Comparison of ENCODE assay signal across 21 mouse cellular contexts in genomic region chr5:139365827-139366226, GRCm38 (mm10). TPM values are rescaled to one million over a fixed set of nuclear protein-coding genes. Genes with fewer than 3 reads are reported as not detected.
DNase-seq lines count a peak whose midpoint lies in the region; ATAC-seq and TF ChIP-seq lines count a peak whose summit lies in the region.
"Had no signal": no experiment of that assay in that cellular context is flagged by ENCODE, and none has a peak within 500 bp of the region (broad histone marks: within the 10 kb centered on the region; RNA-seq: fewer than 3 reads in every experiment).

No protein-coding gene starts in this region.

- no peak overlapping the region for H3K4me2 ChIP-seq in heart, embryonic 11.5 days
- no peak overlapping the region for H3K4me2 ChIP-seq in stomach, postnatal 0 days (replicated peaks; ENCODE audit: low read depth)
- H3K4me2 ChIP-seq: forebrain, embryonic 15.5 days; midbrain, embryonic 11.5 days; neural tube, embryonic 12.5 days had no signal

- H3K79me2 ChIP-seq in macrophage (ENCODE audit: inconsistent target), result peaks cover 38% of the 10 kb centered on the region

- 74% methylated on average over 1 of the region's 1 CpGs for WGBS in heart, embryonic 10.5 days
- WGBS in heart, embryonic 11.5 days (ENCODE audit: insufficient replicate concordance), result 83% methylated on average over 1 of the region's 1 CpGs
- WGBS in macrophage (ENCODE audit: missing documents), result 0% methylated on average over 1 of the region's 1 CpGs
- 63% methylated on average over 1 of the region's 1 CpGs for WGBS in stomach, postnatal 0 days

- TF ChIP-seq EP300 in stomach, postnatal 0 days (optimal IDR thresholded peaks at IDR 0.05), result no peak

- H3K4me3 ChIP-seq in heart, embryonic 10.5 days, result no peak overlapping the region
- no peak overlapping the region for H3K4me3 ChIP-seq in heart, embryonic 11.5 days (ENCODE audit: low read depth, low read length)
- H3K4me3 ChIP-seq in macrophage (ENCODE audit: inconsistent target), result no peak overlapping the region
- no peak overlapping the region for H3K4me3 ChIP-seq in stomach, postnatal 0 days (ENCODE audit: low read depth, low read length)
- H3K4me3 ChIP-seq: forebrain, embryonic 15.5 days; limb, embryonic 12.5 days; neural tube, embryonic 12.5 days had no signal

- no peak overlapping the region for H3K9ac ChIP-seq in heart, embryonic 11.5 days (ENCODE audit: low read depth, low read length)
- no peak overlapping the region for H3K9ac ChIP-seq in stomach, postnatal 0 days (ENCODE audit: low read length)
- H3K9ac ChIP-seq: forebrain, embryonic 15.5 days; neural tube, embryonic 12.5 days had no signal

- H3K36me3 ChIP-seq in heart, embryonic 10.5 days, result 0 out of 2 replicates have a peak, but pooled peaks cover 6% of the 10 kb centered on the region
- no peaks in the 10 kb centered on the region for H3K36me3 ChIP-seq in heart, embryonic 11.5 days (ENCODE audit: control insufficient read depth, insufficient read depth, low read length)
- H3K36me3 ChIP-seq in macrophage (ENCODE audit: inconsistent target), result no peaks in the 10 kb centered on the region; the same call in 1 of the 2 replicates
- no peaks in the 10 kb centered on the region for H3K36me3 ChIP-seq in stomach, postnatal 0 days (ENCODE audit: control insufficient read depth, insufficient read depth, low read length)
- H3K36me3 ChIP-seq: forebrain, embryonic 15.5 days had no signal

- H3K27ac ChIP-seq in heart, embryonic 10.5 days, result peak overlapping the region; percentile 75; the same call in 1 of the 2 replicates
- no peak overlapping the region for H3K27ac ChIP-seq in heart, embryonic 11.5 days (ENCODE audit: low read depth, low read length)
- peak overlapping the region; percentile 98 for H3K27ac ChIP-seq in macrophage
- H3K27ac ChIP-seq in stomach, postnatal 0 days (replicated peaks), result no peak overlapping the region
- H3K27ac ChIP-seq: forebrain, embryonic 15.5 days; limb, embryonic 12.5 days; neural tube, embryonic 12.5 days had no signal

- no peaks in the 10 kb centered on the region for H3K9me3 ChIP-seq in heart, embryonic 10.5 days
- no peaks in the 10 kb centered on the region for H3K9me3 ChIP-seq in heart, embryonic 11.5 days (replicated peaks; ENCODE audit: control insufficient read depth, low read length)
- H3K9me3 ChIP-seq in stomach, postnatal 0 days (ENCODE audit: control insufficient read depth, low read length), result no peaks in the 10 kb centered on the region
- H3K9me3 ChIP-seq: forebrain, embryonic 15.5 days; limb, embryonic 12.5 days; neural tube, embryonic 12.5 days had no signal

- no peak for TF ChIP-seq CTCF in stomach, postnatal 0 days (IDR thresholded peaks at IDR 0.05; ENCODE audit: low read depth)

- ATAC-seq in heart, embryonic 11.5 days (replicated peaks; ENCODE audit: insufficient number of reproducible peaks, low FRiP score, low TSS enrichment), result no peak
- peak; percentile 64 for ATAC-seq in granulocyte monocyte progenitor cell, adult 5-6 weeks (replicated peaks; ENCODE audit: poor library complexity, severe bottlenecking)
- no peak for ATAC-seq in stomach, postnatal 0 days (ENCODE audit: low FRiP score, low TSS enrichment)

- no peak for DNase-seq in heart, embryonic 10.5 days (ENCODE audit: low spot score)
- peak; percentile 60 for DNase-seq in A20 (ENCODE audit: low read depth, low spot score)
- DNase-seq in urinary bladder, adult 18-20 months (ENCODE audit: low spot score in 2 of 2), result no peak
- no peak for DNase-seq in urinary bladder, postnatal 36 days (ENCODE audit: low spot score in 2 of 2)
- DNase-seq in stomach, postnatal 0 days (ENCODE audit: low spot score), result no peak
- DNase-seq: cerebellum, postnatal 36 days; gastrocnemius, postnatal 10 days; right cerebral cortex, adult 18-20 months; thymus, adult 2 months had no signal

- peaks cover 42% of the 10 kb centered on the region for H3K4me1 ChIP-seq in heart, embryonic 10.5 days
- peaks cover 21% of the 10 kb centered on the region for H3K4me1 ChIP-seq in heart, embryonic 11.5 days (ENCODE audit: control insufficient read depth, insufficient read depth, low read length)
- H3K4me1 ChIP-seq in stomach, postnatal 0 days (replicated peaks; ENCODE audit: control insufficient read depth, insufficient read depth), result no peaks in the 10 kb centered on the region; the same call in 1 of the 2 replicates

- peaks cover 29% of the 10 kb centered on the region; the same call in 1 of the 2 replicates for H3K27me3 ChIP-seq in heart, embryonic 10.5 days (ENCODE audit: insufficient read depth, poor library complexity, severe bottlenecking)
- H3K27me3 ChIP-seq in heart, embryonic 11.5 days (ENCODE audit: control insufficient read depth, insufficient read depth, low read length), result 0 out of 2 replicates have a peak, but pooled peaks cover 5% of the 10 kb centered on the region
- no peaks in the 10 kb centered on the region for H3K27me3 ChIP-seq in stomach, postnatal 0 days (ENCODE audit: control insufficient read depth, insufficient read depth, low read length)
- H3K27me3 ChIP-seq: forebrain, embryonic 15.5 days; limb, embryonic 12.5 days; neural tube, embryonic 12.5 days had no signal

RNA-seq across cellular contexts. Expression of gene Gpr146, which starts 11.7 kb away (rescaled TPM):
- 5.6 and 5.7 TPM in 2 replicates for polyA plus RNA-seq in heart, embryonic 10.5 days (2016; fragmentation: Nextera tagmentation; extraction: Ambion mirVana)
- polyA plus RNA-seq in heart, embryonic 11.5 days (2014; fragmentation: Nextera tagmentation; extraction: Ambion mirVana), result 7.2 and 7.5 TPM in 2 replicates
- total RNA-seq in granulocyte monocyte progenitor cell, adult 5-6 weeks (2014; fragmentation: Nextera tagmentation), result 5.0 and 7.3 TPM in 2 replicates
- 4.0 and 5.4 TPM in 2 replicates for total RNA-seq in granulocyte monocyte progenitor cell, adult 5-6 weeks (2017)
- total RNA-seq in macrophage (2018; cell fraction: chromatin; rRNA removed), result 10 to 100 TPM in 10 of 26 experiments, 1 to 10 TPM in 13, under 1 TPM in 3; 0.91 to 39.6 (median 5.6) TPM
- 10 to 100 TPM in 20 of 26 experiments, 1 to 10 TPM in 6; 3.7 to 41.6 (median 20.4) TPM for total RNA-seq in macrophage (2018; cell fraction: cytosol; rRNA removed)
- total RNA-seq in macrophage (2018; cell fraction: nucleus; rRNA removed), result 10 to 100 TPM in 19 of 26 experiments, 1 to 10 TPM in 7; 4.5 to 63.6 (median 13.4) TPM
- polyA plus RNA-seq in macrophage (2018), result 14.0 to 34.3 TPM (median 20.6 TPM) in 3 replicates
- polyA plus RNA-seq in stomach, postnatal 0 days (2015; fragmentation: Nextera tagmentation; extraction: Ambion mirVana), result 3.5 TPM in 2 replicates

RNA-seq across cellular contexts. Expression of gene Cyp2w1, which starts 13.4 kb away (rescaled TPM):
- polyA plus RNA-seq in heart, embryonic 10.5 days (2016; fragmentation: Nextera tagmentation; extraction: Ambion mirVana), result not detected in 2 replicates
- not detected in 2 replicates for polyA plus RNA-seq in heart, embryonic 11.5 days (2014; fragmentation: Nextera tagmentation; extraction: Ambion mirVana)
- total RNA-seq in granulocyte monocyte progenitor cell, adult 5-6 weeks (2014; fragmentation: Nextera tagmentation), result not detected in 2 replicates
- not detected in 2 replicates for total RNA-seq in granulocyte monocyte progenitor cell, adult 5-6 weeks (2017)
- total RNA-seq in macrophage (2018; cell fraction: chromatin; rRNA removed), result not detected
- total RNA-seq in macrophage (2018; cell fraction: cytosol; rRNA removed), result not detected
- total RNA-seq in macrophage (2018; cell fraction: nucleus; rRNA removed), result not detected
- polyA plus RNA-seq in macrophage (2018), result not detected in 3 replicates
- 4.8 and 8.5 TPM in 2 replicates for polyA plus RNA-seq in stomach, postnatal 0 days (2015; fragmentation: Nextera tagmentation; extraction: Ambion mirVana)
- total RNA-seq: gastrocnemius, postnatal 10 days; left cerebral cortex, adult 18-20 months had no signal
- polyA plus RNA-seq: C2C12; forebrain, embryonic 15.5 days; heart, embryonic 16.5 days; hindbrain, embryonic 16.5 days; kidney, postnatal 0 days; midbrain, embryonic 11.5 days; neural tube, embryonic 12.5 days had no signal

RNA-seq across cellular contexts. Expression of gene Cox19, which starts 14.6 kb away (rescaled TPM):
- 76.3 and 93.2 TPM in 2 replicates for polyA plus RNA-seq in heart, embryonic 10.5 days (2016; fragmentation: Nextera tagmentation; extraction: Ambion mirVana)
- 85.3 and 95.2 TPM in 2 replicates for polyA plus RNA-seq in heart, embryonic 11.5 days (2014; fragmentation: Nextera tagmentation; extraction: Ambion mirVana)
- 29.2 and 60.1 TPM in 2 replicates for total RNA-seq in granulocyte monocyte progenitor cell, adult 5-6 weeks (2014; fragmentation: Nextera tagmentation)
- 31.4 and 35.9 TPM in 2 replicates for total RNA-seq in granulocyte monocyte progenitor cell, adult 5-6 weeks (2017)
- 10 to 100 TPM in 20 of 26 experiments, 1 to 10 TPM in 6; 5.3 to 32.5 (median 15.9) TPM for total RNA-seq in macrophage (2018; cell fraction: chromatin; rRNA removed)
- total RNA-seq in macrophage (2018; cell fraction: cytosol; rRNA removed), result 10 to 100 TPM; 11.3 to 25.9 (median 21.4) TPM
- 10 to 100 TPM in 16 of 26 experiments, 1 to 10 TPM in 10; 4.4 to 19.3 (median 11.4) TPM for total RNA-seq in macrophage (2018; cell fraction: nucleus; rRNA removed)
- 15.7 to 21.8 TPM (median 18.8 TPM) in 3 replicates for polyA plus RNA-seq in macrophage (2018)
- polyA plus RNA-seq in stomach, postnatal 0 days (2015; fragmentation: Nextera tagmentation; extraction: Ambion mirVana), result 109 and 114 TPM in 2 replicates

RNA-seq across cellular contexts. Expression of gene C130050O18Rik, which starts 39.3 kb away (rescaled TPM):
- 0.28 and 0.45 TPM in 2 replicates for polyA plus RNA-seq in heart, embryonic 10.5 days (2016; fragmentation: Nextera tagmentation; extraction: Ambion mirVana)
- polyA plus RNA-seq in heart, embryonic 11.5 days (2014; fragmentation: Nextera tagmentation; extraction: Ambion mirVana), result 0.17 and 0.21 TPM in 2 replicates
- total RNA-seq in granulocyte monocyte progenitor cell, adult 5-6 weeks (2014; fragmentation: Nextera tagmentation), result 0.53 and 5.8 TPM in 2 replicates
- total RNA-seq in granulocyte monocyte progenitor cell, adult 5-6 weeks (2017), result 1.4 and 3.6 TPM in 2 replicates
- total RNA-seq in macrophage (2018; cell fraction: chromatin; rRNA removed), result 10 to 100 TPM in 4 of 26 experiments, 1 to 10 TPM in 16, under 1 TPM in 4, not detected in 2; 0.41 to 20.1 (median 4.7) TPM
- 10 to 100 TPM in 5 of 26 experiments, 1 to 10 TPM in 21; 1.4 to 11.9 (median 5.5) TPM for total RNA-seq in macrophage (2018; cell fraction: cytosol; rRNA removed)
- total RNA-seq in macrophage (2018; cell fraction: nucleus; rRNA removed), result 10 to 100 TPM in 6 of 26 experiments, 1 to 10 TPM in 19, not detected in 1; 2.1 to 17.8 (median 7.3) TPM
- polyA plus RNA-seq in macrophage (2018), result 3.5 to 9.1 TPM (median 7.6 TPM) in 3 replicates
- 0.41 and 0.46 TPM in 2 replicates for polyA plus RNA-seq in stomach, postnatal 0 days (2015; fragmentation: Nextera tagmentation; extraction: Ambion mirVana)

RNA-seq across cellular contexts. Expression of gene Adap1, which starts 40.4 kb away (rescaled TPM):
- 1.1 and 1.2 TPM in 2 replicates for polyA plus RNA-seq in heart, embryonic 10.5 days (2016; fragmentation: Nextera tagmentation; extraction: Ambion mirVana)
- polyA plus RNA-seq in heart, embryonic 11.5 days (2014; fragmentation: Nextera tagmentation; extraction: Ambion mirVana), result 1.4 and 2.5 TPM in 2 replicates
- 46.5 and 63.5 TPM in 2 replicates for total RNA-seq in granulocyte monocyte progenitor cell, adult 5-6 weeks (2014; fragmentation: Nextera tagmentation)
- 39.4 and 53.9 TPM in 2 replicates for total RNA-seq in granulocyte monocyte progenitor cell, adult 5-6 weeks (2017)
- total RNA-seq in macrophage (2018; cell fraction: chromatin; rRNA removed), result 100 to 1,000 TPM in 8 of 26 experiments, 10 to 100 TPM in 18; 22.4 to 143 (median 79.4) TPM
- total RNA-seq in macrophage (2018; cell fraction: cytosol; rRNA removed), result 10 to 100 TPM; 39.1 to 96.5 (median 65.9) TPM
- 100 to 1,000 TPM in 6 of 26 experiments, 10 to 100 TPM in 20; 25.8 to 128 (median 81.1) TPM for total RNA-seq in macrophage (2018; cell fraction: nucleus; rRNA removed)
- 40.4 to 55.9 TPM (median 47.4 TPM) in 3 replicates for polyA plus RNA-seq in macrophage (2018)
- polyA plus RNA-seq in stomach, postnatal 0 days (2015; fragmentation: Nextera tagmentation; extraction: Ambion mirVana), result 13.8 and 14.9 TPM in 2 replicates

Comparison
In these comparisons a context has a peak if more than half of its experiments do, and no peak if none do; other contexts are left out.
1. H3K27ac ChIP-seq: peak in heart, embryonic 10.5 days (single experiment) and macrophage (single experiment); none in heart, embryonic 11.5 days (single experiment) and stomach, postnatal 0 days (single experiment).